Mouse (Mus musculus) layer of hippocampus, postnatal 36 days (tissue): ENCODE measurements around the gene Tpcn1. TPM values are rescaled to one million over a fixed set of nuclear protein-coding genes. Genes with fewer than 3 reads are reported as not detected.

Source experiments
- DNase-seq, 2 experiments: peaks; one replicate each; pipeline ENCODE4 v3.0.0; 2022
- total RNA-seq, 2 experiments: library from RNA; stranded (reverse); gene quantifications; 2 replicates each; pipeline ENCODE4 v1.2.3; 2021

Tpcn1 gene
- total RNA-seq, 2 experiments from 2014 or later: 35.0 to 36.4 TPM

- DNase-seq: no peak
Observed at GRCm38 (mm10) chr5:120555871-120556270, 32.6 kb downstream of the Tpcn1 start.

- no peak for DNase-seq
Observed at GRCm38 (mm10) chr5:120550673-120551072, 37.8 kb downstream of the Tpcn1 start.

- DNase-seq: no peak
Observed at GRCm38 (mm10) chr5:120550137-120550536, 38.3 kb downstream of the Tpcn1 start.

- no peak for DNase-seq
Observed at GRCm38 (mm10) chr5:120548236-120548850, 40.1 kb downstream of the Tpcn1 start.

DNA sequence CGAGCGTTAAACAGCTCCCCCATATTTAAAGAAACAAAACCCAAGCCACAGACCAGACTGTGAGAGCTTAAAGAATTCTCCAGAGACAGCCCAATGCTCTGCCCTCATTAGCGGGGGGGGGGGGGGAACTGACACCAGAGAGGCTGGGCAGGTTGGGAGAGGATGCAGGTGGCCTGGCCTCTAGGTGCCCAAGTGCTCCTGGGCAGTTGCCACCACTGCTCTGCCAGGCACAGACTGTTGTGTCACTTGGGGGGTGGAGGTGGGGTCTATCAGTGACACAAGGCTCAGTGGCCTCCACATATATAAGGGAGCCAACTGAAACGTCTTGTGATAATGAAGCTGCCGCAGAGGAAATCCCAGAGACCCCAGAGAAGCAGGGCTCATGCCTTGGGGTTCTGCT, 51.8 kb downstream of the Tpcn1 start:
- no peak for DNase-seq

GRCm38 (mm10) chr5:120536046-120536445, 52.4 kb downstream of the Tpcn1 start:
- peak in 1 of 2 experiments; percentile 36 for DNase-seq

DNA sequence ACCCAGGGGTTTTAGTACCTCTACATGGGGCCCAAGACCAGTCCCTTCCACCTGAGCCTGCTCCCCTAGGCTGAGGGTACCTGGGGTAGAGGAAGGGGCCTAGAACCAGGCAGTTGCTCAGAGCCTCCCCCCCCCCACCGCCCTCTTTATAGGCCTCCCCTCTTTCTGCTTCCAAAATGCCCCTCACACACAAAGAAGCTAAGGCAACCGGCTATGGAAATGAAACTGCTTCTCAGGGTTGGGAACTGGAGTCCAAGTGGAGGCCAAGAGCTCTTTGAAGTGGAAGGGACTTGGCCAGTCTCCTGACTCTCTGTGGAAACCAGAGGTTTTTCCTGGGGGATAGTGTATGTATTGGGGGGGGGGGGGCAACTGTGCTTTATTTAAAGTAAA, 53.8 kb downstream of the Tpcn1 start:
- DNase-seq: no peak

GRCm38 (mm10) chr5:120534071-120534685, 54.3 kb downstream of the Tpcn1 start:
- DNase-seq: no peak

- DNase-seq: no peak
Observed at GRCm38 (mm10) chr5:120531631-120532030, 56.8 kb downstream of the Tpcn1 start.

GRCm38 (mm10) chr5:120527296-120527964, 61.0 kb downstream of the Tpcn1 start:
- DNase-seq: no peak

DNA sequence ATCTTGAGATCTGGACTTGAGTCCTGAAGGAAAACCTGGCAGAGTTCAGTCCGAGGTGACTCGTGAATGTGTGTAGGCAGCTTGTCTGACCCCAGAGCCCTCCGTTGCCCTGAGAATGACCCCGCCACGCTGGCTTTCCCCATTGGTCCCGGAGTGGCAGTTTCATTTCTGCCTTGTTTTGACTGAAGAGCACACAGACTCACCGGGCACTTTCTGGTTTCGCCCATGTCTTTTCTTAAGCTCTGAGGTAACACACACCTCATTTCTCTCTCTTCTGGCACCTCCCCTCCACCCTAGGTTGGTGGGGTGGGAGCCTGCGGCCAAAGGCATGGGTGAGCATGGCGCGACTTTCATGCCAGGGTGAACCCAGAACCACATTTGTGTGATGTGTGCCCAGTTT, 62.2 kb downstream of the Tpcn1 start:
- DNase-seq: no peak

DNA sequence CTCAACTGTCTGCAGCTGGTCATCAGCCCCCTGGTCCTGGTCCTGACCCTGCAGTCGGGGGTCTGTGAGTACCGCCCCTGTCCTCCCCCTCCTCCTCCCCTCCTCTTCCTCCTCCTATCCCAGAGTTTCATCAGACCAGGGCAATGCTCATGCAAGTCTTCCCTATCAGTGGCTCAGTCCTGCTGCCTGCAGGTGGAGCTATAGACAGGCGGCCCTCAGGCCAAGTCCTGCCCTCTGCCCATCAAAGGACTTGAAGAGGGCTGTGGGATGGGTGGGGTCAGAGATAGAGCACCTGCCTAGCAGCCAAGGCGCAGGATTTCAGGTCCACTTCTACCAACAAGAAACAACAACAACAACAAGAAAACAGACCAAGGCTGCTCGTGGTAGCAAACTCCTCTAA, 62.7 kb downstream of the Tpcn1 start:
- no peak for DNase-seq

DNA sequence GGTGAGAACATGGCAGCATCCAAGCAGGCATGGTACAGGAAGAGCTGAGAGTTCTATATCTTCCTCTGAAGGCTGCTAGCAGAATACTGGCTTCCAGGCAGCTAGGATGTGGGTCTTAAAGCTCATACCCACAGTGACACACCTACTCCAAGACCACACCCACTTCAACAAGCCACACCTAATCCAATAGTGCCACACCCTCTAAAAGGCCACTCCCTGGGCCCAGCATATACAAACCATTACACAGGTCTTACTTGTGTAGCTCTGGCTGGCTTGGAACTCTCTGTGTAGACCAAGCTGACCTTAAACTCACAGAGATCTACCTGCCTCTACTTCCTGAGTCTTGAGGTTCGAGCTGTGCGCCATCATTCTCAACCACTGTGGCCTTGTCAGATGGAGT, 63.7 kb downstream of the Tpcn1 start:
- no peak for DNase-seq

DNA sequence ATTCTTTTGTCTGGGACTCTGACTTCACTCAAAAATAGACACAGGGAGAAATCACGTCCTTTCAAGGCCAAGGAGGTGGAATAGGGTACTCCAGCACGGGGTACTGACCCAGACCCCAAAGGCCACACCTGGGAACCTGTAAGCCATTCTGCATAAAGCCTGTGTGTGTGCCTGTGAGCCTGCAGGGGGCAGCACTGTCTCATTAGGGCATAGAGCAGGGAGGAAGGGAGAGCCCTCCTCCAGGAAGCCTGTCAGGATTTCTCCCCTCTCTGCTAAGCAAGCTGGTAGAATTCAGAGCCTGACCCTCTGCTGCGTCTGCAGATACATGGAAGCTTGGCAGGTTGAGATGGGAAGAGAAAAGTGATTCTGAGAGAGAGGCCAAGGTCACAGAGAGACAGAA, 65.8 kb downstream of the Tpcn1 start:
- no peak for DNase-seq

DNA sequence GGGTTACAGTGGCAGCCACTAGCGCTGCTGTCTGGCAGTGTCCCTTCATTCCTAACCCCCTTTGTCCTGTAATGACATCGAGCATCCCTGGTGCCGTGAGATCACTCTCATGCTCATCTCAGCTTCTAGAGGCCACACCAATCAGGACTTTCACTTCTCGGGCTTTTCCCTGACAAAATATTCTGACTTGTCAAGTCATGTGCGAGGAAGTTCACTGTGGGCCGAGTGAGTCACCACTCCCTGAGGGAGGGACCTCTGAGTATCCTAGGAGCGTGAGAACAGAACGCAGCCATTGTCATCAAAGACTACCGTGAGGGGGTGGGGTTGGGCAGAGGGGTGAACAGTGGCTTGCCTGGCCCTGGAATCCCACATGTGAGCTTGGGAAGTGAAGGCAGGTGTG, 70.9 kb downstream of the Tpcn1 start:
- DNase-seq: no peak

DNA sequence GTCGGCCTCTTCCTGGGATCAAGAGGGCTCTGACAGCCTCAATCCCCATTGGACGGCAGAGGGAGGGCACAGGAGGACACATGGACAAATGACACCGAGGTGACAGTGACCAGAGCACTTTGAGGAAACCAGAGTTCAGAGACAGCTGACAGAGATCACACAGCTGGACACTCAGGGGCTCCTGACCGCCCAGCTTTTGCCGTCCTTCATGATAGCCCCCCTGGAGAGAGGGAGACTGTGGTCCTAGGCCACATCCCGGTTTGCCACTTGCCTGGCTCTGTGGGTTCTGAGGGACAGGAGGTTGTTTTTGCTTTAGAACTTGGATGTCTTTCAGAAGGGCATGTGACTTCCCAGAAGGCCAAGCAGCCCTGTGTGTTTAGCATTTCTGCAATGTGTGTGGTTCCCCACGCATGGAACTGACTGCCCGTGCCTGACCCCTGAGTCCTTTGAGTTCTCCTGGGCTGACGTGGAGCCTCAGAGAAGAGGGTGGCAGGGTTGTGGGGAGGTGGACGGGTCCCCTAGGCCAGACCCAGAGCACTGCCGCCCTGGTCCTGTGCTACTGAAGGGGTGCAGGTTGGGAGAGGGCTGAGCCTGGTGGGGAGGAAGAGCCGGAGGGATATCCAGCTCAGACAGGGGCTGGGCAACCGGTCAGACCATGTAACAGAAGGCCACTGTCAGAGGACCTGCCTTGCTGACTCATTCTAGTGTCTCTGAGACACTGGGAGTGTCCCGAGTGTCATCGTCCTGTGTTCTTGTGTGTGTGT, 72.1 kb downstream of the Tpcn1 start:
- no peak for DNase-seq

GRCm38 (mm10) chr5:120515451-120515850, 73.0 kb downstream of the Tpcn1 start:
- DNase-seq: no peak

GRCm38 (mm10) chr5:120514754-120515153, 73.7 kb downstream of the Tpcn1 start:
- no peak for DNase-seq

DNA sequence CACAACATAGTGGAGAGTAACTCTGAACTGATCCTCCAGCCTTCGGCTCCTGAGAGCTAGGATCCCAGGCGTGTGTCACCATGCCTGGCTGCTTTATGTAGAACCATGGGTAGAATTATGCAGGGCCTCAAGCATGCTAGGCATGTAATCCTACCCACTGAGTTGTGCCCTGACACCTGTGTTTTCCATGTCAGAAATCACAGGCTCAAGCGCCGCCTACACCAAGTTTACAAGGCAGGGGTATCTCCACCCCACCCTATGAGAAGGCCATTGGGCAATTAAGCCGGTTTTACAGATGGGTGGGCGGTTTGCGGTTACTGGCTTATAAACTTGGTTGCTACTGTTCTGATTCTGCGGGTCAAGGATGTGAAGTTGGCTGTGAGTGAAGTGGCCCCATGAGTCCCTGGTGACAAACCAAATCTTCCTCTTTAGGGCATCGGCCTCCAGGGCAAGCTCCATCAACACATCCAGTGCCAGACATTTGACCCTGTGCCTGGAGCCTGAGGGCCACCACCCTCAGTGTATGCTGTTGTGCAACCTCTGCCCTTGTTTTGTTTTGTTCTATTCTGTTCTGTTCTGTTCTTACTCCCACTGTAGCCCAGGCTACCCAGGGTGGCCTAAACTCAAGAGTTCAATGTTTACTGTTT, 74.3 kb downstream of the Tpcn1 start:
- DNase-seq: no peak

GRCm38 (mm10) chr5:120512911-120513555, 75.4 kb downstream of the Tpcn1 start:
- DNase-seq: no peak

DNA sequence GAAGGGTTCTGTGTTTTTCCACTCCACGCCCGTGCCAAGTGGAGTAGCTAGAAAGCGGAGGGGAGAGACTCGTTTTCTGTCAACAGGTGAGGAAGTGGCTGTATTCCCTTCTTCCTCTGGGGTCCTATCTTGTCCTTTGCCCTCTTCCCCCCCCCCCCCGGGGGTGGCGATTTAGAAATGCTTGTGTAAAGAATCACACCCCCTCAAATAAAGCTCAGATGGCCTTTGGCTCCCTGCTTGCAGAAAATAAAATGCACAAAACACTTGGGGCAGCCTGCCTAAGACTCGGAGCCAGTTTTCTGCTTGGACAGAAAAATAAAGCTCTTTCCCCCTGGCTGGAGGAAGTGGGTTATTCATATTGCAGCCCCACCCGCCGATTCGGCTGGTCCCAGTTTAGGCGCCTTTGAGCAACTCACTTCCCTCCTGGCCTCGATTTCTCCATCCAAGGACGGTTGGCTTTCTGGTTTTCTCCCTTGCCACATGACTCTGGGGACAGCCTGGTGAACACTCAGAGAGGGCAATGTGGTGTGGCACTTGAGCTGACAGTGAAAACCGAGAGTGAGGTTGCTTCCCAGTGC, 76.7 kb downstream of the Tpcn1 start:
- no peak for DNase-seq
